ENCODE assay signal across 19 mouse cellular contexts in the genomic region with DNA sequence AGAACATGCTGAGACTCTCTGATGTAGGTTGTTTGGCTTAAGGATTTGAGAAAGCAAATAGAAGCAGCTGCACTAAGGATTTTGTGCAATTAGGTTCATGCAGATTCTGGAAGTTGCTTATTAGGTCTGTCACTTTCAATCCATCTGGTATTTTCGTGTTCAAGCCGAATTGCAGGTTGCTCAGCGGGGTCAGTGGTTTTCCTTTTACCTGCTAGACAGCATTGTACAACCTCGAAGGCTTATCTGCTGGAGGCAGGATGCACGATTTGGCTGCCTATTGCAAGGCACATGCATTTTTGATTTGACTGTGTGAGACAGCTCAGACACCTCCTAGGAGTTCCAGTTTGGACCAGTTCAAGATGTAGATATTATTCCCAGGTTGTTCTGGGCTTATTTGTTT.
A peak's percentile ranks its signal among the peaks of the same experiment; 100 is the strongest.
DNase-seq lines count a peak whose midpoint lies in the region; ATAC-seq lines count a peak whose summit lies in the region.
"Had no signal": no experiment of that assay in that cellular context is flagged by ENCODE, and none has a peak within 500 bp of the region (broad histone marks: within the 10 kb centered on the region; RNA-seq: fewer than 3 reads in every experiment).

No protein-coding gene starts in this region.

- H3K9ac ChIP-seq in forebrain, embryonic 12.5 days = no peak overlapping the region
- no peak overlapping the region for H3K9ac ChIP-seq in midbrain, embryonic 14.5 days (replicated peaks; ENCODE audit: low read length)
- no peak overlapping the region for H3K9ac ChIP-seq in midbrain, embryonic 13.5 days (replicated peaks)
- no peak overlapping the region for H3K9ac ChIP-seq in forebrain, embryonic 14.5 days (ENCODE audit: low read length)
- H3K9ac ChIP-seq: heart, embryonic 13.5 days had no signal

- intact Hi-C loops in heart, postnatal 14 days (cut with DNase I) = no loop called here

- WGBS in forebrain, embryonic 12.5 days = 68% methylated on average over 5 of the region's 5 CpGs
- 68% methylated on average over 5 of the region's 5 CpGs for WGBS in forebrain, embryonic 10.5 days
- 76% methylated on average over 5 of the region's 5 CpGs for WGBS in midbrain, embryonic 14.5 days
- WGBS in midbrain, embryonic 13.5 days = 60% methylated on average over 5 of the region's 5 CpGs
- 53% methylated on average over 5 of the region's 5 CpGs for WGBS in forebrain, embryonic 14.5 days

- no peaks in the 10 kb centered on the region for H3K9me3 ChIP-seq in forebrain, embryonic 12.5 days
- no peaks in the 10 kb centered on the region for H3K9me3 ChIP-seq in forebrain, embryonic 10.5 days
- H3K9me3 ChIP-seq in midbrain, embryonic 14.5 days (ENCODE audit: control insufficient read depth, low read length) = no peaks in the 10 kb centered on the region
- no peaks in the 10 kb centered on the region for H3K9me3 ChIP-seq in midbrain, embryonic 13.5 days
- no peaks in the 10 kb centered on the region for H3K9me3 ChIP-seq in forebrain, embryonic 14.5 days (replicated peaks; ENCODE audit: control insufficient read depth, low read length)
- H3K9me3 ChIP-seq: heart, embryonic 13.5 days had no signal

- H3K36me3 ChIP-seq in forebrain, embryonic 12.5 days (replicated peaks) = no peaks in the 10 kb centered on the region
- H3K36me3 ChIP-seq in forebrain, embryonic 10.5 days (replicated peaks) = no peaks in the 10 kb centered on the region
- no peaks in the 10 kb centered on the region for H3K36me3 ChIP-seq in midbrain, embryonic 14.5 days (ENCODE audit: control insufficient read depth, insufficient read depth, low read length)
- H3K36me3 ChIP-seq in midbrain, embryonic 13.5 days = no peaks in the 10 kb centered on the region
- H3K36me3 ChIP-seq in forebrain, embryonic 14.5 days (ENCODE audit: control insufficient read depth, insufficient read depth, low read length) = no peaks in the 10 kb centered on the region
- H3K36me3 ChIP-seq: heart, embryonic 13.5 days had no signal

- no peak overlapping the region for H3K27ac ChIP-seq in forebrain, embryonic 12.5 days
- no peak overlapping the region for H3K27ac ChIP-seq in forebrain, embryonic 10.5 days
- H3K27ac ChIP-seq in midbrain, embryonic 14.5 days (replicated peaks; ENCODE audit: low read depth, low read length) = no peak overlapping the region
- no peak overlapping the region for H3K27ac ChIP-seq in midbrain, embryonic 13.5 days
- H3K27ac ChIP-seq in forebrain, embryonic 14.5 days (ENCODE audit: low read depth, low read length) = 0 out of 2 replicates have a peak overlapping the region, but pooled peaks have one; percentile 23
- H3K27ac ChIP-seq: heart, embryonic 13.5 days had no signal

- no peaks in the 10 kb centered on the region for H3K4me1 ChIP-seq in forebrain, embryonic 12.5 days
- H3K4me1 ChIP-seq in forebrain, embryonic 10.5 days = no peaks in the 10 kb centered on the region
- no peaks in the 10 kb centered on the region for H3K4me1 ChIP-seq in midbrain, embryonic 14.5 days (ENCODE audit: control insufficient read depth, insufficient read depth, low read length)
- no peaks in the 10 kb centered on the region for H3K4me1 ChIP-seq in midbrain, embryonic 13.5 days (replicated peaks)
- no peaks in the 10 kb centered on the region for H3K4me1 ChIP-seq in forebrain, embryonic 14.5 days (ENCODE audit: control insufficient read depth, insufficient read depth, low read length)
- H3K4me1 ChIP-seq: heart, embryonic 13.5 days had no signal

- H3K4me3 ChIP-seq in forebrain, embryonic 12.5 days (replicated peaks) = no peak overlapping the region
- no peak overlapping the region for H3K4me3 ChIP-seq in forebrain, embryonic 10.5 days
- H3K4me3 ChIP-seq in midbrain, embryonic 14.5 days (replicated peaks; ENCODE audit: low read depth, low read length) = no peak overlapping the region
- H3K4me3 ChIP-seq in midbrain, embryonic 13.5 days (replicated peaks) = no peak overlapping the region
- no peak overlapping the region for H3K4me3 ChIP-seq in forebrain, embryonic 14.5 days (ENCODE audit: low read depth, low read length)
- H3K4me3 ChIP-seq: heart, embryonic 13.5 days had no signal

- ATAC-seq in forebrain, embryonic 12.5 days (ENCODE audit: low FRiP score) = peak; percentile 49; the same call in 1 of the 2 replicates
- no peak for ATAC-seq in midbrain, embryonic 14.5 days (ENCODE audit: low FRiP score, low TSS enrichment)
- ATAC-seq in midbrain, embryonic 13.5 days = no peak
- ATAC-seq in forebrain, embryonic 14.5 days = peak; percentile 61; the same call in 1 of the 2 replicates

- no peak for DNase-seq in forebrain, embryonic 10.5 days (ENCODE audit: extremely low spot score, low spot score)
- DNase-seq in midbrain, embryonic 14.5 days = peak; percentile 20
- peak; percentile 42 for DNase-seq in forebrain, embryonic 14.5 days (ENCODE audit: low spot score)
- peak; percentile 77 for DNase-seq in retina, postnatal 1 day
- DNase-seq in spleen, postnatal 36 days (ENCODE audit: low spot score in 2 of 2) = no peak
- no peak for DNase-seq in heart, postnatal 14 days
- DNase-seq: adrenal gland, adult 2 months; gastrocnemius, postnatal 10 days; heart, adult 11 months; heart, postnatal 4 days; kidney, adult 11 months; layer of hippocampus, postnatal 36 days; lung, adult 18-20 months; lung, postnatal 14 days; thymus, postnatal 36 days had no signal

- no peaks in the 10 kb centered on the region for H3K27me3 ChIP-seq in forebrain, embryonic 12.5 days
- H3K27me3 ChIP-seq in forebrain, embryonic 10.5 days (ENCODE audit: poor library complexity, severe bottlenecking) = no peaks in the 10 kb centered on the region
- H3K27me3 ChIP-seq in midbrain, embryonic 14.5 days (ENCODE audit: control insufficient read depth, insufficient read depth, low read length) = no peaks in the 10 kb centered on the region
- H3K27me3 ChIP-seq in midbrain, embryonic 13.5 days = no peaks in the 10 kb centered on the region
- no peaks in the 10 kb centered on the region for H3K27me3 ChIP-seq in forebrain, embryonic 14.5 days (replicated peaks; ENCODE audit: control insufficient read depth, insufficient read depth, low read length)
- H3K27me3 ChIP-seq: heart, embryonic 13.5 days had no signal

- no peak overlapping the region for H3K4me2 ChIP-seq in forebrain, embryonic 12.5 days
- H3K4me2 ChIP-seq in midbrain, embryonic 14.5 days (ENCODE audit: low read length) = no peak overlapping the region
- H3K4me2 ChIP-seq in midbrain, embryonic 13.5 days (replicated peaks) = no peak overlapping the region
- no peak overlapping the region for H3K4me2 ChIP-seq in forebrain, embryonic 14.5 days (ENCODE audit: low read length)
- H3K4me2 ChIP-seq: heart, embryonic 13.5 days; liver, embryonic 11.5 days had no signal

Comparison
In these comparisons a context has a peak if more than half of its experiments do, and no peak if none do; other contexts are left out.
1. DNase-seq: peak in midbrain, embryonic 14.5 days (single experiment), forebrain, embryonic 14.5 days (single experiment) and retina, postnatal 1 day (single experiment); none in forebrain, embryonic 10.5 days (single experiment), spleen, postnatal 36 days (0 of 2) and heart, postnatal 14 days (0 of 2).
2. ATAC-seq: peak in forebrain, embryonic 12.5 days (single experiment) and forebrain, embryonic 14.5 days (single experiment); none in midbrain, embryonic 14.5 days (single experiment) and midbrain, embryonic 13.5 days (single experiment).